Mouse (Mus musculus): Measurements from ENCODE around the gene Rnf150.

DNA sequence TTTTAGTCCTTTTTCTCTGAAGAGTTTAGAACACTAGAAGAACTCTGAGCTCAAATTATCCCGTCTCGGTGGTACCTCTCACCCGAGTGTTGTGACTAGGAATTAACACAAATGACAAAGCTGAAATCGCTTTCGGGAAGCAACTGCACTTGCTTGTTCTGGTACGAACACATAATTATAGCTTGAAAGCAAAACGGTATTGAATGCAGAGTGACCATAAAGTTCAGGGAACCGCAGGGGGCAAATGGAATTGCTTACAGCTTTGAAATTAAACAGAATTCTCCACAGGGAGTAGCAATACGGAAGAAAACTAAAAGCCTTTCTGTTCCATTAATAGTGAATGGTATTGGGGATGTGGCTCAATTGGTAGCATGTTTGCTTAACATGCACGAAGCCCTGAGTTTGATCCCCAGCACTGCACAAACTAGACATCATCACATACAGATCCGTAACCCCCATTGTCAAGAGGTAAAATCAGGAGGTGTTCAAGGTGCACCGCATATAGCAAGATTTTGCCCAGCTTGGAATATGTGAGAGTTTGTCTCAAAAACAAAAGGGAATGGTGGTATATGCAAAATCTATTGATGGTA is 38.5 kb downstream of the Rnf150 start:
- TF ChIP-seq CTCF (IDR thresholded peaks at IDR 0.05; ENCODE audit: extremely low read depth, insufficient read depth, low read length) (no peak), POLR2A (IDR thresholded peaks at IDR 0.05; ENCODE audit: extremely low read depth, insufficient read depth, low read length) (no peak)

Measured in cortical plate, adult 2 months (tissue).